Mouse (Mus musculus): ENCODE measurements around the gene Swap70.

Gene Swap70

DNA sequence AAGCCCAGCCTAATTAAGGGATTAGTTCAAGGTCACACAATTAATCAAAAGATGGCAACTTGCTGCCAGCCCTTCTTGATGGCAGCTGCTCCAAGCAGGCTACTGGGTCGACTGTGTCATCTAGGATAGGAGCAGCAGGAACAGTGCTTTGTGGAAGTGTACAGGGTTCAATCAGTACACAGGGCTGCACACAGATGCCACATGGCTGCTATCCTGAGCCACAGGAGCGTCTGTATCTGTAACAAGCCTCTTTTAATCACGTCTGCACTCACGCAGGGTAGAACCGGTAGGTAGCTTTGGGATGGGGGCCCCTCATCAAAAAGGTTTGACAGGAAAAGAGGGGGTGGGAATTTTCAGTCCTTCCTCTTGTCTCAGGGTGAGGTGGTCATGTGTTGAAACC, 84.8 kb downstream of the Swap70 start:
- no peak for DNase-seq (ENCODE audit: low read depth)

DNA sequence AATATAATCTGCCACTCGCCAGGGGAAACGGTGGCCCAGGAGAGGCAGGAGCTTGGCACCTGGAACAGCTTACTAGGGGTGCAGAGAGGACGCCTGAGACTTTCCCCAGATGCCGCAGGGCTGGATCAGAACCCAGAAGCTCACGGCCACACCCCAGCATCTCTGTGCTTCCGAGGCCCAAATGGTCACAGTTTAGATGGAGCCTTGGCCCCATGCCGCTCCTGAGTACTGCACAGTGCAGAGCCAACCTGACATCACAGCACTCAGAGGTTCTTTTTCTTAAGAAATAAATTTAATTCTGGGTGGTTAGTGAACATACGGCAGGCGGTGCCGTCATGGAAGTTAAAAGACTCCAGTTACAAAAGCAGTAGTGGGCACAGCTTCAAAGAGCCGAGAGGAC, 86.2 kb downstream of the Swap70 start:
- DNase-seq (ENCODE audit: low read depth): no peak

DNA sequence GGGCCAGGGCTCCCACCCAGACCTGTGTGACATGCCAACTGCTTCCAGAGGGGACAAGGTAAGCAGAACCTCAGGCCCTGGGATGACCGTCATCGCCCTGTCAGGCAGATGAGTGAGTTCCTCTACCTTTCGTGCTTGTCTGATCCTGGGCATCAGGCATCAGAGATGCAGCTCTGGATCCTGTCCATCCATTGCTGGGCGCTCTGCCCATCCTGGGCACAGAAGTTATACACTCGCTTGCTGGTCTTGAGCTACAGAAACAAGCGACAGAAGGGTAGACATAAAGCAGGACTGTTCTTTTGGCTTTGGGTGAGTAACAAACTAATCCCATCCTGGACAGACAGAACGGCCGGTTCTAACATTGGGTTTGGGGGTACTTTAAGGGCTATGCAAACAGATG, 87.7 kb downstream of the Swap70 start:
- no peak for DNase-seq (ENCODE audit: low read depth)

DNA sequence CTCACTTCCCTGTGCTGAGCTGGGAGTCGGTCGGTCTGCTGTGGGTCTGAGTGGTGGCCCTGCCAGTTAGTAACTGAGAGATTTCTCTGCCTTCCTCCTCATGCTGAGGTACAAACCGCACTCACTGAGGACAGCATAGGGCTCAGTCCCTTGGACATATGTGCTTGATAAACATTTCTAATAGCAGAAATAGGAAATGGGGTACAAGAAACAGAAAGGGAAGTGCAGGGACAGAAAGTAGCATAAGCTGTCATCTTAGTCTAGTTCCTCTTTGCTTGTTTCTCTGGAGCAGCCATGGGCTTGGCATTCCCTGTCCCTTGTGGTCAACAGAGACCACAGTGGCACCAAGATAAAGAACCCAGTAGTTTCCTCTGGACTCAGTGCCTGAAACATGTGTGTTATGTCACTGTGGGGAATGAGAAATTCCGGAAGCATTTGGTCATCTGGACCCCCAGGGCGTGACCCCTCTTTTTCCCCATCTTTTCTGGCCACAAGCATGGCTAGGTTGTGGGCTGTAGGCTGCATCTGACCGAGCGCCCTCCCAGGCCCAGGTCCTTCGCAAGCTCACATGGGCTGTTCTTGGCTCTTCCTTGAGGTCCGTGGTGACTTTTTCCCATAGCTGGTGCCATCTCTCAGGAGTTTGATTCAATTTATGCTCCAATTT, 92.0 kb downstream of the Swap70 start:
- DNase-seq (ENCODE audit: low read depth): peak; percentile 38

DNA sequence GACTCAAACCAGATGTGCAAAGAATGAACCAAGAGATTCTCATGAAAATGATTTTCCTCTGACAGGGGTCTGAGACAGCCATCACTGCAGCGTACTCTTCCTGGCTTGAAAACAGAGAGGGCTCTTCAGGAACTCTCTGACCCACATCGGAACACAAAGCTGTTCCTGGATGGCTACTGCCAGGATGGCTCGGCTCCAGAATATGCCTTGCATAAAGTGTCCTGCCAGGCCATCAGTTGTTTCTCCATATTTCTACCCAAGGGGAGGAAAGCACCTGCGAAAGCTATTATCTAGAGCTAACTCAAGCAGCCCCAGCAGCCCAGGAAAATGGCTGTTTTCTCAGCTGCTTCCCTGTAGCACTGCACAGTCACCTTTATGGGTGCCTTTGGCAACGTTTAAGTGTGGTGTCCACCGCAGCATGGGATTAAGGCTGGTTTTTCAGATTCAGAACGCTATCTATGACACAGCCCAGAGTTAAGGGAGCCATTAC, 92.9 kb downstream of the Swap70 start:
- DNase-seq (ENCODE audit: low read depth): no peak

DNA sequence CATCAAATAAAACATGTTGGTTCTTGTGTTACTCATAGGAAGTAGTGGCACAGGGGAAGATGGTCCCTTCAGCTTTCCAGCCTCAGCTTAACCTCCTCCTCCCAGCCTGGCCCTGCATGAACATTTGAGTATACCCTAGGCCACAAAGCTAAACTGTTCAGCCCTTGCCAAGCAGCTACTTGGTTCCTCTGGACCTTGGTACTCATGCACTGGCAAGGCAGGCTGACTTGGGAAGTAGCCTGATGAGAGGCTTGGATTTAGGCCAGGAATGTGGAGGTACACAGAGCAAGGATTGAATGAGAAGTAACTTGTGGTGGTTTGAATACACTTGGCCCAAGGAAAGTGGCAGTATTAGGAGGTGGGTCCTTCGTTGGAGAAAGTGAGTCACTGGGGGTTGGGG, 93.8 kb downstream of the Swap70 start:
- no peak for DNase-seq (ENCODE audit: low read depth)

DNA sequence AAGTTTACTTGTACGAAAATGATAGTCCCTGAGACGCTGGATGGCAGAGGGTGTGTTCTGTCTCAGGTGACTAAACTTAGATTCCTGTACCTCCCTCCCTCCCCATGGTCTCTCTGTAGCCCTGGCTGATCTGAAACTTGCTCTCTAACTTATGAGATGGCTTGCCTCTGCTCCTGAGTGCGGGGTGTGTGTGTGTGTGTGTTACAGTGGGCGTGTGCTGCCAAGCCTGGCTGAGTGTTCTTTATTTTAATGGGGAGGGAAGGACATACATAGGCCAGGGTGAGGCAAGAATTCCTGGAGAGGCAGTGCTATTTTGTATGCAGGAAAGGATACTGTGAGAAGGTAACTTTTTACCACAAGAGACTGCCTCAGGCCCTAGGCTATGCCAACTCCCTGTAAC, 95.9 kb downstream of the Swap70 start:
- no peak for DNase-seq (ENCODE audit: low read depth)

DNA sequence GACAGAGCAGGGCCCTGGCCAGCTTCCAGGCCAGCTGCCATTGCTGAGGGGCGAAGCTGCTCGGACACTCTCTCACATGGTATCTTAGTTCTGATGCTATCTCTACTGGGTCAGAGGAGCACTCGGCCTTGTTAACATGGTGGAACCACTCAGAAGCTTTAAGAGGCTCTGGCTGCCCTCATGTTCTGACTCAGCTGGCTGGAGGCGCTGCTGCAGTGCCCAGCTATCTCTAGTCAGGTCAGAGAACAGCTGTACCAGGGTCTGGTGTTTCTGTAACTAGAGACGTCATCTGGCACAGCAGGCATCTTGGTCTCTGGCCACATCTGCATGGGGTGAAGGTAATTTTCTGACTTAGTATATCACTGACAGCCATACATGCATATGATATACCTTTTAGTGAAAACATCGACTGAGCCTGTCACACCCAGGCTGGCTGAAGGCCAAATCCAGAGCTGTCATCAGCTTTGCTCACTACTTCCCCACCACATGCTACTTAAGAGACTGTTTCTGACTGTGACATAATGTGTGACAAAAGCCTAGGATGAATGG, 97.5 kb downstream of the Swap70 start:
- no peak for DNase-seq (ENCODE audit: low read depth)

DNA sequence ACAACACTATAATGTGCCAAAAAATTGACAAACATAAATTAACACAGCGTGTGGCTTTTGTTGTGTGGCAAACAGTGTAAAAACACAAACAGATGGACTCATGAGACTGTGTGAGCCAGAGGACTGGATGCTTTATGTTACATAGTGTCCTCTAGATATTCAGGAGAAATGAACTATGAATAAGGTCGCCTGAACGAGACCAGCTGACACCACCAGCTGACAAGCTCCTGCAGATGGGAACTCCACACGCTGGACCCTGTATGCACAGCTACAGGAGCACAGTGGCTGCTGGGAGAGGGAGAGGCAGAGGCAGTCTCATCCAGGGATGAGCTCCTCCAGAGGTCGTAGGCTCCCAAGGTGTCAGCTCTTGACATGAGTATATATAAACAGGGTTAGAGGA, 99.6 kb downstream of the Swap70 start:
- DNase-seq (ENCODE audit: low read depth): no peak

DNA sequence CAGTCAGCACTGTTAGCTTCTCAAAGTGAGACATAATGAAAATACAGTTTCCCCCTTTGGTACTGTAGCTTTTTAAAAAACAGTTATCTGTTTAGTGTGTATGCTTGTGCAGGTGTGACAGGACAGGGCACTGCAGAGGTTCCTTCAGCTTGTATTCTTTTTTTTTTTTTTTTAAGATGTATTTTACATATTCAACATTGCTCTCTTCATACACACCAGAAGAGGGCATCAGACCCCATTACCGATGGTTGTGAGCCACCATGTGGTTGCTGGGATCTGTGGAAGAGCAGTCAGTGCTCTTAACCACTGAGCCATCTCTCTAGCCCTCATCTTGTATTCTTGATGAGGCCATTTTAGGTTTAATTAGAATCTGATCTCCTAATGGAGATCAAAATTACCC, 103.3 kb downstream of the Swap70 start:
- no peak for DNase-seq (ENCODE audit: low read depth)

DNA sequence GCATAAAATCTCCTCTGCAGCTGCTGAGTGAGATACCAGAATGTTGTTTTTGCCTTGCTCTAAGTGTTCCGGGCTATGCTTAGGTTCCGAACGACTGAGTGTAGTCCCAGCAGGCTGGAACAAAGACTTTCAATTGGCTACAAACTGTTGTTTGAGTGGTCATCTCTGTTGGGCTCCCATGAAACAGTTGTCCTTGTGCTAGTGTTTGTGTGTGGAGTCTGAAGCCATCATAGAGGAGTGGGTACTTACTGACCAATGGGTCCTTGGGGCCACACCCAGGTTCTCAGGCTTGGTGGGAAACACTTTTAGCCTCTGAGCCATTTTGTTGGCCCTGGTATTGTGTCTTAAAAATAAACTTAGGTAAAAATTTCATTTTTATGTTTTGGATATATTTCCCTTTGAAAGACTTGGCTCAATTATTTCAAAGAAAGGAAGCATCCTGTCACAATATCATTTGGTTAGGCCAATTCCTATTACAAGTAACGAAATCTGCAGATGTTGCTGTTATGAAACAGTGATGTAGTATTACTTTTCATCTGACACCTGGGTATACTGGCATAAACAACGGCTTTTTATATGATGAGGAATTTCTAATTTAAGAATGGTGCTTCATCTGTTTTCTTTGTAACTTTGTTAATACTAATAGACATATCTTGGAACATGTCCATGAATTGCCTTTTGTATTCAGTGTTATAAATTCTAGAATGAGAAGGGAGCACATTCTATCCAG, 104.0 kb downstream of the Swap70 start:
- no peak for DNase-seq (ENCODE audit: low read depth)
